Mouse (Mus musculus) liver, embryonic 12.5 days (tissue): ENCODE measurements around the gene Pgrmc2. TPM values are rescaled to one million over a fixed set of nuclear protein-coding genes. Genes with fewer than 3 reads are reported as not detected.

Experiments
- ATAC-seq: fragments of 200-750 bp; cut with Nextera tagmentation; 2 replicates; pipeline ENCODE4 v1.8.0; 2017; ENCODE audit warnings: moderate number of reproducible peaks, mild to moderate bottlenecking, moderate library complexity
- H3K27ac ChIP-seq: fragments of 300-500 bp; sonication (generic); 2 replicates; pipeline ENCODE4 v1.5.1; 2016; ENCODE audit warnings: mild to moderate bottlenecking
- H3K27me3 ChIP-seq: fragments of 300-500 bp; sonication (generic); replicated peaks from 2 replicates; pipeline ENCODE4 v1.6.1; 2016; ENCODE audit warnings: mild to moderate bottlenecking, moderate library complexity
- H3K36me3 ChIP-seq: fragments of 300-500 bp; sonication (generic); 2 replicates; pipeline ENCODE4 v1.6.1; 2016; ENCODE audit warnings: mild to moderate bottlenecking, moderate library complexity
- H3K4me1 ChIP-seq: fragments of 300-500 bp; sonication (generic); 2 replicates; pipeline ENCODE4 v1.6.1; 2016
- H3K4me2 ChIP-seq: fragments of 300-500 bp; sonication (generic); 2 replicates; pipeline ENCODE4 v1.6.1; 2016; ENCODE audit warnings: mild to moderate bottlenecking, moderate library complexity
- H3K4me3 ChIP-seq: fragments of 300-500 bp; sonication (generic); 2 replicates; pipeline ENCODE4 v1.5.1; 2016; ENCODE audit warnings: mild to moderate bottlenecking, moderate library complexity
- H3K9ac ChIP-seq: fragments of 300-500 bp; sonication (generic); 2 replicates; pipeline ENCODE4 v1.6.1; 2016; ENCODE audit warnings: mild to moderate bottlenecking, moderate library complexity
- H3K9me3 ChIP-seq: fragments of 300-500 bp; sonication (generic); replicated peaks from 2 replicates; pipeline ENCODE4 v1.6.1; 2016; ENCODE audit warnings: mild to moderate bottlenecking, moderate library complexity
- WGBS: fragments of 180-500 bp; shearing (Covaris S2); methylation state at CpG from one replicate; pipeline ENCODE4 v1.1.7; 2016; ENCODE audit not compliant: insufficient replicate concordance; 5-methylcytosine and 5-hydroxymethylcytosine counted together
- polyA plus RNA-seq: library from polyadenylated mRNA; unstranded; fragments of >200 nt; fragmentation: Nextera tagmentation; extraction: Ambion mirVana; gene quantifications from 2 replicates; pipeline ENCODE4 v1.2.1, GENCODE M21; 2016

The Pgrmc2 gene
- polyA plus RNA-seq, 1 experiment from 2014 or later: 34.9 TPM

GRCm38 (mm10) chr3:41030705-41031104, 52.1 kb downstream of the Pgrmc2 start:
- Histone ChIP-seq H3K9me3 (no peaks in the 10 kb centered on the region), H3K4me1 (no peaks in the 10 kb centered on the region), H3K36me3 (no peaks in the 10 kb centered on the region), H3K4me3 (no peak overlapping the region), H3K9ac (no peak overlapping the region), H3K27me3 (no peaks in the 10 kb centered on the region), H3K4me2 (no peak overlapping the region), H3K27ac (no peak overlapping the region)
- no peak for ATAC-seq
- 53% methylated on average over 1 of the region's 1 CpGs for WGBS

GRCm38 (mm10) chr3:41021980-41022379, 60.9 kb downstream of the Pgrmc2 start:
- Histone ChIP-seq H3K4me1 (no peaks in the 10 kb centered on the region), H3K4me2 (no peak overlapping the region), H3K36me3 (no peaks in the 10 kb centered on the region), H3K9ac (no peak overlapping the region), H3K27me3 (no peaks in the 10 kb centered on the region), H3K9me3 (no peaks in the 10 kb centered on the region), H3K4me3 (no peak overlapping the region), H3K27ac (no peak overlapping the region)
- WGBS: 64% methylated on average over 6 of the region's 6 CpGs
- no peak for ATAC-seq

DNA sequence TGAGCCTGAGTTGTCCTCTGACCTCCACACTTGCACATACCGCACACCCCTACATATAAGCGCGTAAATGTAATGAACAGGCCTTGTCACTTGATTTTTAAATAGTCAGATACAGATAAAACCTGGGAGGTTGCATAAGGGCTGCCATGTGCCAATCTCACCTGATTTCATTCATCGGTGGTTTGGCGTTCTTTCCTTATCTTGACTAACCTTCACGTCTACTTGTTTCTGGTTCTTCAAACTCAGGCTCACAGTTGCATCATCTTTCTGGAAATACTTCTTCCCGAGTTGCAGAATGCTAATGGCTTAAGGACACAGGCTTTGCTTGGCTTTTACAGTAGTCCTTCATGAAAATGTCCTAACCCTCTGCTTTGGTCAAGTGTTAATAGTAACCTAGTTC, 62.2 kb downstream of the Pgrmc2 start:
- Histone ChIP-seq H3K36me3 (no peaks in the 10 kb centered on the region), H3K4me1 (no peaks in the 10 kb centered on the region), H3K9ac (no peak overlapping the region), H3K9me3 (no peaks in the 10 kb centered on the region), H3K27me3 (no peaks in the 10 kb centered on the region), H3K4me3 (no peak overlapping the region), H3K4me2 (no peak overlapping the region), H3K27ac (no peak overlapping the region)
- WGBS: 57% methylated on average over 7 of the region's 7 CpGs
- no peak for ATAC-seq

DNA sequence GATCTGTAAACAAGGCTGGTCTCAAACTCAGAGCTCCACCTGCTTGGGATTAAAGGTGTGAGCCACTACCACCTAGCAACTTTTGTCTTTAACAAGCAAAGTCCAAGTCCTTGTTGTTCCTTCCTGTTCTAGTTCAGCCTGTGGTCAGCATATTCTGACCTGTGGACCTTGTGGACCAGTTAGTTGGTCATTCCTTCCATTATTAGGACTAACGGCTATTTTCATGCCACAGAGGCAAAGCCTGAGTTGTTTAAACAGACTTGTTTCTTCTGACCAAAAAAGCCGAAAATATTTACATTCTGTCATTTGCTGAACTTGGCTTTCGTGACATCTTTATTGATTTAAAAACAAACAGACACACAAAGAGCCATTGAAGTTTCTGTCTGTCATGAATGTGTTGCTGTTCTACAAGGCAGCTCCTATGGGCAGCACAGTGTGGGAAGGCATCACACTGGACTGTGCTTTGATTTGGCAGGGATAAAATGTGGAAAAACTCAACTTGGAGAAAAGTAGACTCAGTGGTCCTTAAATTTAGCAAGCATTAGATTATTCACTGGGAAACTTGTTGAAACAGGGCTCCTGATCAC, 64.7 kb downstream of the Pgrmc2 start:
- Histone ChIP-seq H3K4me3 (no peak overlapping the region), H3K27me3 (no peaks in the 10 kb centered on the region), H3K27ac (no peak overlapping the region), H3K9me3 (no peaks in the 10 kb centered on the region), H3K9ac (no peak overlapping the region), H3K4me2 (no peak overlapping the region), H3K4me1 (no peaks in the 10 kb centered on the region), H3K36me3 (no peaks in the 10 kb centered on the region)
- WGBS: 59% methylated on average over 3 of the region's 3 CpGs
- no peak for ATAC-seq

Other genes starting within 250 kb of the Pgrmc2 start
- 5.7 and 6.1 TPM in 2 replicates for gene Mfsd8, start 236.2 kb downstream of the Pgrmc2 start, polyA plus RNA-seq
- 4.2 and 4.4 TPM in 2 replicates for gene Abhd18, start 236.1 kb downstream of the Pgrmc2 start, polyA plus RNA-seq
- 0.06 TPM in 1 of 2 replicates, not detected in the other for gene 1700034I23Rik, start 180.5 kb downstream of the Pgrmc2 start, polyA plus RNA-seq
- gene Larp1b, start 133.2 kb downstream of the Pgrmc2 start, polyA plus RNA-seq: 10.2 and 10.7 TPM in 2 replicates